Mouse (Mus musculus): Measurements from ENCODE around the gene Lrrn4cl.

DNA sequence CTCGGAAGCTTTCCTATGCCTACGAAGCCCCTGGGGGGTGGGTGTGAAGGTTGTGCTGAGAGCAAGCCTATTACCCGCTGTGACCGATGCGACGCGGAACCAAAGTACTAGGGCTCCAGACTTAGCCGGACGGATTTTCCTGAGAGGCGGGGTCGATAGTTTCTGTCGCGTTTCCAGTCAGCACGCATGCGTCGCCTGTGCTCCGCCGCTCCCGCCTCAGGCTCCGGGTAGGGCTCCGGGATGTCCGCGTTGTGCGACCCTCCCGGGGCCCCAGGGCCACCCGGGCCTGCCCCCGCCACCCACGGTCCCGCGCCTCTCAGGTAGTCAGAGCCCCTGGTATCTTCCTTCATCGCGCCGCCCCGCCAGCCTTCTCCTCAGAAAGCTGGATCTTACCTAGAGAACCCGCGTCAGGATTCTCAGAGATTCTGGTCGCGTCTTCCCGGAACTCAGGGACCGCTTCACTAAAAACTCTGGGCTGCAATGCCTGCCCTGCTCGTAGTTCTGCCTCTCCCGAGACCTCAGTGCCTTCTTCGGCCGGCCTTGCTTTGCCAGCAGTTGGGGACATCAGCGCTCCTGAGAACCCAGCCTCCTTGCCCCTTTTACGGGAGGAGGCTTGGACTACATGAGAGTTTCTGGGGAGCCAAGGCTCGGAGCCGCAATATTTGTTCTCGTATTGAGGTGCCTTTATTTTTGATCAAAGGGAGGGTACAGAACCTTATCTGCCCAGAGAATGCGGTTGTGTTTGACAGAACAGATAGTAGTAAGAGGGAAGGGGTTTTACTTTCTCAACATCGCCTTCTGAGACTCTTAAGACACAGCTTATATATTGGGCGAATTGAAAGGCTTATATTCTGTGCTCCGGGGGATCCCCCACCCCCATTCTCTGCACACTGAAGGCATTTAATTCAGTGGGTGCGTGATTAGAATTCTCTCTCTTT lies 42.5 kb downstream of the Lrrn4cl start, which contains the start of gene Ints5:
- TF ChIP-seq CTCF (IDR thresholded peaks at IDR 0.05; ENCODE audit: low read depth), result no peak
- TF ChIP-seq EP300 (IDR thresholded peaks at IDR 0.05; ENCODE audit: low read depth), result no peak

Data from heart, postnatal 0 days (tissue).